Mouse (Mus musculus): ENCODE results near the gene Abhd17a.

DNA sequence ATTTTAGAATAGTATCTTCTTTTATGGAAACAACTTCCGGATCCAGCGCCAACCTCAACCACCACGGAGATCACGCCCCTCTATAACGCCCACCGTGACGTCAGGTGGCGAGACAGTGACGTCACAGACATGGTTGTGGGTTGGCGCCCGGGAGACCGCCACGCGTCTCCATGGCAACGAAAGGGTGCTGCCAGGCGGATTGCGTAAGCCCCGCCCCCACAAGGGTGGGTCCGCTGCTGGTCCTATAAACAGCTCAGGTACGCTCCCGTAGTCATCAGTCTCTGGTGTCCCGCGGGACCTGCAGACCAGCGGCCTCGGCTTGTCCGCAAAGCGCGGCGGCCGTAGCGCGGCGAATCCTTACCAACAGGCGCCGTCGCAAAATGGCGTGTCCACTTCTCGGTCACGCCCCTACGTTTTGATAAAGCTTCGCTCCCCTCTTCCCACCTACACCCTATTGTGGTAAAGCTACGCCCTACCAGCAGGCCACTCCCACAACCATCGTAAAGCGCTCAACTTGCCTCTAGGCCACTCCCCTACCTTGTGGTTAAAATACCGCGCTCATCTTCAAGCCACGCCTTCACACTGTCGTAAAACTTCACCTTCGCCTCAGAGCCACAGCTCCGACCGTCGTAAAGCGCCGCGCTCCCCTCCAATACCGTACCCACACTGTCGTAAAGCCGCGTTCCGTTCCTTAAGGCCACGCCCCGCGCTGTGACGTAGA, 32.0 kb upstream of the Abhd17a start:
- TF ChIP-seq CTCF (IDR thresholded peaks at IDR 0.05; ENCODE audit: borderline replicate concordance, insufficient read depth, low read depth, low read length) (no peak), POLR2A (IDR thresholded peaks at IDR 0.05; ENCODE audit: borderline replicate concordance, insufficient read depth, low read length) (peak; percentile 83)

Measured in cerebellum, adult 2 months (tissue).